Mouse (Mus musculus) intestine, postnatal 0 days (tissue): ENCODE results near the gene Sbk3. TPM values are rescaled to one million over a fixed set of nuclear protein-coding genes. Genes with fewer than 3 reads are reported as not detected.

Source experiments
- ATAC-seq: fragments of 200-750 bp; cut with Nextera tagmentation; 2 replicates; pipeline ENCODE4 v1.8.0; 2017; ENCODE audit warnings: mild to moderate bottlenecking, moderate TSS enrichment, moderate library complexity
- H3K27ac ChIP-seq: fragments of 300-500 bp; sonication (generic); 2 replicates; pipeline ENCODE4 v1.5.1; 2014; ENCODE audit warnings: mild to moderate bottlenecking, low read depth, low read length, moderate library complexity
- H3K27me3 ChIP-seq: fragments of 300-500 bp; sonication (generic); replicated peaks from 2 replicates; pipeline ENCODE4 v1.6.1; 2014; ENCODE audit warnings: low read length, mixed read lengths; ENCODE audit not compliant: control insufficient read depth, insufficient read depth
- H3K36me3 ChIP-seq: fragments of 300-500 bp; sonication (generic); 2 replicates; pipeline ENCODE4 v1.6.1; 2014; ENCODE audit warnings: mild to moderate bottlenecking, moderate library complexity; ENCODE audit not compliant: control insufficient read depth, insufficient read depth
- H3K4me1 ChIP-seq: fragments of 300-500 bp; sonication (generic); replicated peaks from 2 replicates; pipeline ENCODE4 v1.6.1; 2014; ENCODE audit warnings: antibody characterized with exemption, low read length, mixed read lengths; ENCODE audit not compliant: control insufficient read depth, insufficient read depth
- H3K4me2 ChIP-seq: fragments of 300-500 bp; sonication (generic); replicated peaks from 2 replicates; pipeline ENCODE4 v1.6.1; 2014; ENCODE audit warnings: low read depth, mild to moderate bottlenecking, moderate library complexity
- H3K4me3 ChIP-seq: fragments of 300-500 bp; sonication (generic); 2 replicates; pipeline ENCODE4 v1.5.1; 2014; ENCODE audit warnings: low read depth, low read length
- H3K9ac ChIP-seq: fragments of 300-500 bp; sonication (generic); 2 replicates; pipeline ENCODE4 v1.6.1; 2014; ENCODE audit warnings: mild to moderate bottlenecking, low read depth, low read length
- H3K9me3 ChIP-seq: fragments of 300-500 bp; sonication (generic); 2 replicates; pipeline ENCODE4 v1.6.1; 2016; ENCODE audit warnings: mixed run types; ENCODE audit not compliant: control insufficient read depth
- CTCF ChIP-seq: sonication (generic); IDR thresholded peaks from 2 replicates; pipeline ENCODE4 v1.5.1; 2016; ENCODE audit warnings: low read depth, mild to moderate bottlenecking, control low read depth, antibody characterized with exemption, moderate library complexity
- WGBS: fragments of 180-500 bp; shearing (Covaris S2); extraction: QIAGEN DNeasy Blood & Tissue Kit; methylation state at CpG from one replicate; pipeline ENCODE4 v1.1.7; 2014; 5-methylcytosine and 5-hydroxymethylcytosine counted together
- polyA plus RNA-seq: library from polyadenylated mRNA; unstranded; fragments of >200 nt; fragmentation: Nextera tagmentation; extraction: Ambion mirVana; gene quantifications from 2 replicates; pipeline ENCODE4 v1.2.1, GENCODE M21; 2015

The Sbk3 gene
- polyA plus RNA-seq, 1 experiment from 2014 or later: not detected

DNA sequence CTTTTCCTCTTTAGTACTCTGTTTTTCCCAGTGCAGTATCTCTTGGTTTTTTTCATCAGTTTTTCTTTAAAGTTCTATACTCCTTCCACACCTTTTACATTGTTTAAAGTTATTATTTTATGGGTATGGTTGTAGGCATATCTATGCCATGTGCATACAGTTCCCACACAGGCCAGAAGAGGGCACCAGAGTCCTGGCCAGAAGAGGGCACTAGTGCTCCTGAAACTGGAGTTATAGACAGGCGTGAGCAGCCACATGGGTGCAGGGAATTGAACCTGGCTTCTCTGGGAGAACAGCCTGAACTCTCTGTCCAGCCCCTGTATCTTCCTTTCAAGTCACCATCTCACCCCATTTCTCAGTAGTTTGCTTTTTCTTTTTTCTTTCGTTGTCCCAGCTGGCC lies 32.5 kb downstream of the Sbk3 start:
- TF ChIP-seq CTCF: peak; percentile 93
- no peaks in the 10 kb centered on the region for H3K4me1 ChIP-seq
- H3K9me3 ChIP-seq: no peaks in the 10 kb centered on the region
- H3K4me2 ChIP-seq: no peak overlapping the region
- ATAC-seq: no peak
- no peak overlapping the region for H3K4me3 ChIP-seq
- H3K36me3 ChIP-seq: no peaks in the 10 kb centered on the region
- H3K9ac ChIP-seq: no peak overlapping the region
- WGBS: 38% methylated on average over 2 of the region's 2 CpGs
- H3K27me3 ChIP-seq: no peaks in the 10 kb centered on the region
- H3K27ac ChIP-seq: no peak overlapping the region

DNA sequence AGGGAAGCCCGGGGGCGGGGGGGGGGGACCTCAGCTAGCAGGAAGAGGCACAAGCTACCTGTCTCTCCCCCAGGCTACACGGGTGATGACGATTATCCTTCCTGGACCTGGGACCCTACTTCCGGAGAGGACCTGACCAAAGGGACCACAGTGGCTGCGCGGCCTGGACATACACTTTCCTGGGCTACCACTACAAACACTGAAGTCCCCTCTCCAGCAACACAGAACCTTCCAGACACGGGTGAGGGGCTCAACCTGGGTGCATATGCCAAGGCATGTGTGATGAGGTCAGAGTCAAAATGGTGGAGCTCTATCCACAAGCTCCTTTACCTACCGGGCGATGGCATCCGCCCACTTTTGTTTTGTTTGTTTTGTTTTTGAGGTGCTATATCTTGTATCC lies 33.6 kb downstream of the Sbk3 start:
- Histone ChIP-seq H3K4me3 (no peak overlapping the region), H3K36me3 (no peaks in the 10 kb centered on the region), H3K4me2 (no peak overlapping the region), H3K27ac (no peak overlapping the region), H3K9me3 (no peaks in the 10 kb centered on the region), H3K27me3 (no peaks in the 10 kb centered on the region), H3K4me1 (no peaks in the 10 kb centered on the region), H3K9ac (no peak overlapping the region)
- ATAC-seq: no peak
- 75% methylated on average over 11 of the region's 11 CpGs for WGBS
- no peak for TF ChIP-seq CTCF

DNA sequence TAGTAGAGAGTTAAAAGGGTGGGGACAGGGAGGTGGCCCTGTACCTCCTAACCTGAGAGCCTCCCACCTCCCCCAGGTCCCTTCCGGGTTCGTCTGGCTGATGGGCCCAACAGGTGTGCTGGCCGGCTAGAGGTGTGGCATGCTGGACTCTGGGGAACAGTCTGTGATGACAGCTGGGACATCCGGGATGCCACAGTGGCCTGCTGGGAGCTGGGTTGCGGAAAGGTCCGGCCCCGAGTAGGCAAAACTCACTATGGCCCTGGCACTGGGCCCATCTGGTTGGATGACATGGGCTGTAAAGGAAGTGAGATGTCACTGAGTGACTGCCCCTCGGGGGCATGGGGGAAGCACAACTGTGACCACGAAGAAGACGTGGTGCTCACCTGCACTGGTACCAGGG lies 34.1 kb downstream of the Sbk3 start:
- no peaks in the 10 kb centered on the region for H3K4me1 ChIP-seq
- H3K9ac ChIP-seq: no peak overlapping the region
- no peak overlapping the region for H3K4me3 ChIP-seq
- no peaks in the 10 kb centered on the region for H3K36me3 ChIP-seq
- no peaks in the 10 kb centered on the region for H3K9me3 ChIP-seq
- H3K27me3 ChIP-seq: no peaks in the 10 kb centered on the region
- no peak overlapping the region for H3K4me2 ChIP-seq
- no peak for ATAC-seq
- WGBS: 73% methylated on average over 10 of the region's 10 CpGs
- no peak overlapping the region for H3K27ac ChIP-seq
- TF ChIP-seq CTCF: no peak

DNA sequence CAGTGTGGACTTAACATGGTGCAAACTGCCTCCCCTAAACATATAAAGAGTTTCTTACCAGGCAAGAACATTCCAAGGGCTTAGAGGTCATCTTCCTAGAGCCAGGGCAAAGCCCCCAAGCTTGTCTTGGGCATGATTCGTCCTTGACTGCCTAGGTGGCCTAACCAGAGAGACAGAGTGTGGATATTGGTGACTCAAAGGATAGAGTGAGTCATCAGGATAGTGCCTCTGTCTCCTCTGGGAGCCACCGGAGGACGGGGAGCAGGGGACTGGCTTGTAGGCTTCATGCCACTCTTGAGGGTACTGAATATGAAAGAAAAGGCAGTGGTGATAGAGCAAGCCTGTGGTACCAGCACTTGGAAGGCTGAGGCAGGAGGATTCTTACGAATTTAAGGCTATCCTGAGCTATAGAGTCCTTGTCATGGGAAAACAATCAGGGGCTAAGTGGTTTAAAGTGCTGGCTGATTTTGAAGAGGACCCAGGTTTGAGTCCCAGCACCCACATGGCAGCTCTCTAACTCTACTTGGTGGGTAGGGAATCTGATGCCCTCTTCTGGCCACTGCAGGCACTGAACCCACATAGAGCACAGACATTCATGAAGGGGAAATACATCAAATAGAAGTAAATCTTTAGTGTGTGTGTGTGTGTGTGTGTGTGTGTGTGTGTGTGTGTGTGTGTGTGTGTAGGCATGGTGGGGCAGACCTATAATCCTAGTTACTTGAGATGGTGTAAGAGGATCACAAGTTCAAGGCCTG lies 36.6 kb downstream of the Sbk3 start:
- peak; percentile 39; the same call in 1 of the 2 replicates for TF ChIP-seq CTCF
- ATAC-seq: no peak
- H3K4me2 ChIP-seq: no peak overlapping the region
- no peaks in the 10 kb centered on the region for H3K9me3 ChIP-seq
- H3K4me3 ChIP-seq: no peak overlapping the region
- H3K27ac ChIP-seq: no peak overlapping the region
- no peaks in the 10 kb centered on the region for H3K36me3 ChIP-seq
- no peak overlapping the region for H3K9ac ChIP-seq
- no peaks in the 10 kb centered on the region for H3K27me3 ChIP-seq
- H3K4me1 ChIP-seq: no peaks in the 10 kb centered on the region
- WGBS: 79% methylated on average over 4 of the region's 4 CpGs

DNA sequence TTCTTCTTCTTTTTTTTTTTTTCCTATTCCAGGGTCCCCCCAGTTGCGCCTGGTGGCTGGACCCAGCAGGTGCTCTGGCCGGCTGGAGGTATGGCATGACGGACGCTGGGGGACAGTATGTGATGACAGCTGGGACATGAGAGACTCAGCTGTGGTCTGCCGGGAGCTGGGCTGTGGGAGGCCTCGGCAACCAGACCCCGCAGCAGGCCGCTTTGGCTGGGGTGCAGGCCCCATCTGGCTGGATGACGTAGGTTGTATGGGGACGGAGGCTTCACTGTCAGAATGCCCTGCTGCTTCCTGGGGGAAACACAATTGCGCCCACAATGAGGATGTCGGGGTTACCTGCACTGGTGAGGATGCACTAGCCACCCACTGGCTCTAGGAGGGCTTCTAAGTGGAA lies 37.9 kb downstream of the Sbk3 start:
- no peak for ATAC-seq
- H3K27me3 ChIP-seq: no peaks in the 10 kb centered on the region
- H3K27ac ChIP-seq: no peak overlapping the region
- no peak overlapping the region for H3K9ac ChIP-seq
- H3K4me3 ChIP-seq: no peak overlapping the region
- no peaks in the 10 kb centered on the region for H3K9me3 ChIP-seq
- H3K4me2 ChIP-seq: no peak overlapping the region
- TF ChIP-seq CTCF: no peak
- no peaks in the 10 kb centered on the region for H3K36me3 ChIP-seq
- WGBS: 73% methylated on average over 12 of the region's 12 CpGs
- H3K4me1 ChIP-seq: no peaks in the 10 kb centered on the region

DNA sequence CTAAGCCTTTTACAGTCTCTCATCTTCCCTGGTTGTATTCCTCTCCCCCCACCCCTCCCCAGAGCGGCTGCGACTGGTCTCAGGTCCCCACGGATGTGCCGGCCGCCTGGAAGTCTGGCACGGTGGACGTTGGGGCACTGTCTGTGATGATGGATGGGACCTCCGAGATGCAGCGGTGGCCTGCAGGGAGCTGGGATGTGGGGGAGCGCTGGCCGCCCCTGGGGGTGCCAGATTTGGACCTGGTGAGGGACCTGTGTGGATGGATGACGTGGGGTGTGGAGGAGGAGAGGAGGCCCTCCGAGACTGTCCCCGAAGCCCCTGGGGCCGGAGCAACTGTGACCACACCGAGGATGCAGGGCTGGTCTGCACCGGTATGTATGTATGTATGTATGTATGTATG lies 42.6 kb downstream of the Sbk3 start:
- Histone ChIP-seq H3K27ac (no peak overlapping the region), H3K9me3 (no peaks in the 10 kb centered on the region), H3K36me3 (no peaks in the 10 kb centered on the region), H3K9ac (no peak overlapping the region), H3K4me3 (no peak overlapping the region), H3K4me1 (0 out of 2 replicates have a peak, but pooled peaks cover 4% of the 10 kb centered on the region), H3K27me3 (0 out of 2 replicates have a peak, but pooled peaks cover 3% of the 10 kb centered on the region), H3K4me2 (0 out of 2 replicates have a peak overlapping the region, but pooled peaks have one; percentile 13)
- no peak for ATAC-seq
- 70% methylated on average over 17 of the region's 17 CpGs for WGBS
- no peak for TF ChIP-seq CTCF
